Mouse (Mus musculus): ENCODE measurements around the gene Mkrn2.
"Not testable (repeated sequence)": the region's sequence is repeated elsewhere in the genome, so short reads cannot be mapped to it uniquely, and the experiment has no call there.

The Mkrn2 gene

DNA sequence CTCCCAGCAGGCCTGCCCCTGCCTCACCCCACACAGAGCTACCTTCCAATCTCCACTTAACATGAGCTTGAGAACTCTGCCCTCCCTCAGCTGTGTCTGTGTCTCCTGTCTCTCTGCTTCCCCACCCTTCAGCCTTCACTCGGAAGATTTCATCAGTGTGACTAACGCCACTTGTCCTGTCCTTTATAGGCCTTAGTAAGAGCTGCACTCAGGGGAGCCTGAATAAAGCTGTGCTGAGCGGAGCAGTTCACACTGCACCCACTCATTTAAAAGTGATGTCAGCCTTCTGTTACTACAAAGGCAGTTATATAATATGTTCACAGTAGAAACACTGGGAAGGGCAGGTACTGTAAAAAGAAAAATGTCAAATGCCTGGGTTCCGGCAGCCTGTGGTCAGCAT is 5.7 kb downstream of the Mkrn2 start:
- DNase-seq (ENCODE audit: low spot score in 2 of 2) = peak; percentile 39 to 61

DNA sequence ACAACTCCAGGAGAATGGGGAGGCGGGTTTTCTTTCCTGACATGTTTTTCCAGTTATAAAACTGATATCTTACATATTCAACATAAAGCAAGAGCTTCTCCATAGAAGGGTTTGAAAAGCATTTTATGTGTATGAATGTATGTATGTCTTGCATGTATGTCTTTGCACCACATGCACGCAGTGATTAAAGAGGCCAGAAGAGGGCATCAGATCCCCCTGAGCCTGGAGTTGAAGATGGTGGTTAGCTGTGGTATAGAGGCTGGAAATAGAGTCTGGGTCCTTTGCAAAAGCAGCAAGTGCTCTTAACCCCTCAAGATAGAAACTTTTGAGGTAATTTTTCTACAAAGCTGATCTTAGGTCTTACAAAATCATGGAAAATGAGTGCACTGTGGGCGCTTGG is 7.4 kb downstream of the Mkrn2 start:
- DNase-seq (ENCODE audit: low spot score in 2 of 2) = no peak

DNA sequence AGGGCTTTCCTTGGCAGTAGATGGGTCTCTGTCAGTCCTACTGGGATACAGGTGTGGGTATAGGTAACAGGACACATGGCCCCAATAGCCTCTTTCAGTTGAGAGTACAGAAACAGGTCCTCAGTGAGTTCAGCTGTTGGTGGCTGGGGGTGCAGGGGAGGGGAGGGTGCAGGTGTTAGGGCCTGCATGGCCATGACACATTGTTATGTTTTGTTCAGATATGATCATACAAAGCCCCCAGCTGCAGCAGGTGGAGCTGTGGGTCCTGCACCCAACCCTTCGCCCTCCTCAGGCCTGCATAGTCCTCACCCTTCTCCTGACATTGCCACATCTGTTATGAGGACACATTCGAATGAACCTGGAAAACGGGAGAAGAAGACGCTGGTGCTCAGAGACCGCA is 8.6 kb downstream of the Mkrn2 start:
- DNase-seq (ENCODE audit: low spot score in 2 of 2) = no peak

DNA sequence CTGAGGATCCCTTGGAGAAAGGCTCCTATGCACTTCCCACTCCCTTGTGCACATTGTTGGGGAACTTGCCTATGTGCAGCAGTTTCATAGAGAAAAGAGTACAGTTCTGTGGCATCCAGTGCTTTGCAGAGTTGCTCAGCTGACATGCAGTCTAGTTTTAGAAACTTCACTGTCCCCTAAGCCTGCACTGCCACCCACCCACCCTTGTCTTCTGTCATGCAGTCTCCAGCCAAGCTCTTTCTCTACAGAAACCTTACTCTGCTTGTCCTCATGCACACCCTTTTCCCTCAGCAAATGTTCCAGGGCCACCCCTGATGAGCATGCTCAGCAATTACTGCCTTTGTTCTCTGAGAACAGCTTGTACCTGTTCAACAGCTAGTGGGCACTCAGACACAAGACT is 12.1 kb downstream of the Mkrn2 start:
- peak; percentile 32 to 59 for DNase-seq (ENCODE audit: low spot score in 2 of 2)

DNA sequence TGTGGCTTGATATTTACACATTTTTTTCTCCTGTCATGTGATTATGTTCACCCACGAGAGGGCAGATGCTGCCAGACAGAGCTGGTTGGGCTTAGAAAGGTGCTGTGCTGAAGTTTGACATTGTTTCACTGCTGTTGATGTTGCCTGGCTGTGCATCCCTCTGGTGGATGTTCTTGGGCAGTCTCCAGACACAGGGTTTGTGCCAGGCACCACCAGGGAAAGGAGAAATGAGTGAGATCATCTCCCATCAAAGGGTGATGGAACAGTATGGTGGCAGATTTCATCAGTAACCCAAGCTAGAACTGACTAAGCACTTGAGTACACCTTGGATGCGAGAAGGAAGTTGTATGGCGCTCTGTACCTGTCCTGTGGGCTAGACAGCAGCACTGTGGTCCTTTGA is 14.3 kb downstream of the Mkrn2 start:
- DNase-seq (ENCODE audit: low spot score in 2 of 2) = no peak

DNA sequence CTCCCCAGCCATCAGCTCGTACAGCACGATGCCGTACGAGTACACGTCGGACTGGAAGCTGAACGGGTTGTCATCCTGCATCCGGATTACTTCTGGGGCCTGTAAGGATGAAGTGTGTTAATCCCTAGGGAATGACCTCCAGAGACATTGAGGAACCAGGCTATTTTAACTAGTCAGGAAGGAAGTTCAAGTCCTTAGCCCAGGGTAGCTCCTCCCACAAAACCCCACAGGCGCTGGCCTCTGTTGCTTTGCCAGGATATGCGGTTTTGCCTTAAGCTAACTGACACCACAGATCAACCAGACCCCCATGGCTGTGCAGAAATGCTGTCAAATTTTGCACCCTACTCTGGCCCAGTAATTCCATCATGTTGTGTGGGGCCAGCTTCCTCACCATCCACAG is 18.1 kb downstream of the Mkrn2 start:
- DNase-seq (ENCODE audit: low spot score in 2 of 2) = no peak

DNA sequence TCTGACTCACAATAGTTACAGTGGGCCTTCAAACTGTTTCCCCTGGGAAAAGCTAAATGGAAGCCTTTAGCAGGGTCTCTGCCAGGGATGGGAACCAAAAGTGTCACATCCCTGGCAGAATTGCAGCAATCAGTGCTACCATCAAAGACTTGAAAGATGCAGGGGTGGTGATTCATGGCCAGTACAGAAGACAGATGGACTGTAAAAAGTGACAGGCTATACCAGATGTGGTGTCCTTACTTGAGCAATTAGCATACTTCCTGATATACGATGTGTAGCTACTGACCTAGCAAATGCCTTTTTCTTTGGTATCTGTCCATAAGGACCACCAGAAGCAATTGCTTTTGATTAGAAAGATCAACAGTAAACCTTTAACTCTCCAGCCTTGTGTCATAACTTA is 19.2 kb downstream of the Mkrn2 start:
- no peak for DNase-seq (ENCODE audit: low spot score in 2 of 2)

DNA sequence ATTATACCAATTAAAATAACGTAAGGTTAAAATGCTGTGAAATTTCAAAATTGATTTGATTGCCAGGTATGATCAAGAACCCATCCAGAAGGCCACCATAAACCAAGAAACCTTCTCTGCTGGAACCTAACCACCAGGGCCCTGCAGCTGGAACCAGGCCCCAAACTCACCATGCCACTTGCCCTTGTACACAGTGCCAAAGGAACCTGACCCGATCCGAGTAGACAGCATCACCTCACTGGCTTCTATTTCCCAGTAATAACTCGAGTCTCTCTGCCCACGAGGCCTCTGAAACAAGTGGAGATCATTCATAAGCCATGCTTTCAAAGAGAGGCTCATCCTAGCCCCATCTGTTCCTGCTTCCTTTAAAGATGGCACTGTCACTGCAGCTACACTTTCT is 24.4 kb downstream of the Mkrn2 start:
- no peak for DNase-seq (ENCODE audit: low spot score in 2 of 2)

DNA sequence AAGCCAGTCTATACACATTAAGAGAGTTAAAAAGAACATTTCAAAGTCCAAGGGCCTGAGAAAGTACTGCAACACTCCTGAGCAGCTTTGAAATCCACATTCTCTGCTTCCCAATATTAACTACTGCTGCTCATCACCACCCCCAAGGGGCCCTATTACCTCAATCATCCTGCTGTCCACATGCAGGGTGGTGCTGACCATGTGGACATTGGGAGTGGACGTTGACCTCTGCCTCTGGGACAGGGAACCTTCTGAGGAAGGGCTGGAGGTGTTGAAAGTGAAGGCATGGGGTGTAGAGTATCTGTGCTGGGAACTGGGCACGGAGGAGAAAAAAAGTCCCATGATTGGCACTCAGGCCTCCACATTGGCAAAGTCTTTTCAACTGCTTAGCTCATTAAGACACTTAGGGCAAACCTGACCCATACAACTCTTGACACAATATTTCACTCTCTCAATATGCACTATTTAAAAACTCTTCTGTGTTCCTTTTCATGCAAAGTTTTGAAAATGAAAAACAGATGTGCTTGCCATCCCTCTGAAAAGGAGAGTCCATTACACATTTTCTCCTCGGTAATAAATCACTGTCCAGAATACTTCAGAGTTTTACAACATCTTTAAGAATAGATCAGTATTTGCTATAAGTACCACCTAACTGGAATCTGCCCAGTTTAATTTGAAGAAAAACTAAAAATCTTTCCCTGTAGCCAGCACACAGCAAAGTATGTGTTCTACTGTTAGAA is 29.5 kb downstream of the Mkrn2 start:
- DNase-seq (ENCODE audit: low spot score in 2 of 2) = no peak

DNA sequence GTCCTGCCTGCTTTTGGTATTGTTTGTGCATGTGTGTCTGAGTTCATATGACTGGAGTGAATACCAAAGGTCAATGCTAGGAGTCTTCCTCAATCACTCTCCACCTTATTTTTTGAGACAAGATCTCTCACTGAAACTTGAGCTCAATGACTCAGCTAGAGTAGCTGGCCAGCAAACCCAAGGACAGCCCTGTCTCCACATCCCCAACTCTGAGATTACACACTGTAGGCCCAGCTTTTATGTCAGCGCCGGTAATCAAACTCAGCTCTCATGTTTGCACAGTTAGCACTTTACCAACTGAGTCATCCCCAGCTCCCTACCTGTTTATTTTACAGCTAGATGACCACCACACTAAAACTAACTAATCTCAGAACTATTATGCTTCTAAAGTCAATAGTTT is 32.3 kb downstream of the Mkrn2 start:
- no peak for DNase-seq (ENCODE audit: low spot score in 2 of 2)

DNA sequence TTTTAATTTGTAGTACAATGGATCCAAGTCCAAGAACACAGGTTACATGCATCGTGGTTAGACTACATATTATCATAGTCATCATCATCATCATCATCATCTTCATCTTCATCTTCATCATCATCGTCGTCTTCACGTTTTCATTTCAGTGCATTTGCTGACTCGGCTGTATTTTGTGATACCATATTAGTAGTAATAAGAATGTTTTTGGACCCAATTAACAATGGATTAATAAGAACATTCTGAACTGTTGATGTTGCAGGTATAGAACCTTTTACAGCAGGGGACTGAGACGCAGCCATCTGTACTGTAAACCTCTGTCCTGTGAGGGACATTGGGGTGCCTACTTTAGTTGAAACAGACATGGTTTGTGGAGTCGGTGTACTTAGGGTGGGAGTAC is 36.5 kb downstream of the Mkrn2 start:
- not testable (repeated sequence) for DNase-seq (ENCODE audit: low spot score in 2 of 2)

DNA sequence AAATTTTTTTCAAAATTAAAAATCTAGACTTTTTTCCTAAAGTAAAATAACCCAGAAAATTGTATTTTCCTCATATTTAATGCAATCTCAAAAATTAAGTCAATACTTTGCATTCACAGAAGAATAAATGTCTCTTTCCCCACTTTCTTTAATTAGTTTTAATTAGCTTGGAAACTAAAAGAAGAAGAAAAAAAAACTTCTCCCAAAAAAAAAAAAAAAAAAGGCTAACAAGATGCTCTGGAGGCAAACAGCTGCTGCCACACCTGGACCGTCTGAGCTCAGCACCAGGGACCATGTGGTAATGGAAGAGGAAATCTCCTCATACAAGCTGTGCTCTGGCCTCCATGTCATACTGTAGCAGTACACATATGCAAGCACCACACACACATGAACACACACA is 41.6 kb downstream of the Mkrn2 start:
- DNase-seq (ENCODE audit: low spot score in 2 of 2) = no peak

DNA sequence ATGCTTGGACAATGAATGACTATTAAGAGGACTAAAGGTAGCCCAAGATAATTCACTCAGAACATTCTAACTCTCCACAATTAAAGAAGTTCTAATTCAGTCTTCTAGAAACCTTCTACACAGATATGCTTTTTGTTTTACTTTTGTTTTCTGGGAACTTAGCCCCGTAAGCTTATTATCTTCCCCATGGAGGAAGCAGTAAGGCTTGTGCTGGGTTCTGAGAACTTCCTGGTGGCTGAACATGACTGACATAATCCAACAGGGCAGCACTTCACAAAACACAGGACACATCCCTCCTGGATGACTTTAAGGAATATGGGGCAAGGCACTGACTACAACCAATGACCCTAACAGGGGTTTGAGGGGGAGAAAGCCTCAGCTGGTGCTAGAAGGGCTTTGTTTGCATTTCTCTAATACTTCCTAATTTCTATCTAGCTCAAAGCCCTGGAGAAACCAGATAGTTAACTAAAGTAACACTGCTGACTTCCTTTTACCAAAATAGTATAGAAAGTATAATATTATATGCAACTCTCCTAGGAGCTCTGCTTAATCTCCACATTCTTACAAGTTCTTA is 48.2 kb downstream of the Mkrn2 start:
- no peak for DNase-seq (ENCODE audit: low spot score in 2 of 2)

DNA sequence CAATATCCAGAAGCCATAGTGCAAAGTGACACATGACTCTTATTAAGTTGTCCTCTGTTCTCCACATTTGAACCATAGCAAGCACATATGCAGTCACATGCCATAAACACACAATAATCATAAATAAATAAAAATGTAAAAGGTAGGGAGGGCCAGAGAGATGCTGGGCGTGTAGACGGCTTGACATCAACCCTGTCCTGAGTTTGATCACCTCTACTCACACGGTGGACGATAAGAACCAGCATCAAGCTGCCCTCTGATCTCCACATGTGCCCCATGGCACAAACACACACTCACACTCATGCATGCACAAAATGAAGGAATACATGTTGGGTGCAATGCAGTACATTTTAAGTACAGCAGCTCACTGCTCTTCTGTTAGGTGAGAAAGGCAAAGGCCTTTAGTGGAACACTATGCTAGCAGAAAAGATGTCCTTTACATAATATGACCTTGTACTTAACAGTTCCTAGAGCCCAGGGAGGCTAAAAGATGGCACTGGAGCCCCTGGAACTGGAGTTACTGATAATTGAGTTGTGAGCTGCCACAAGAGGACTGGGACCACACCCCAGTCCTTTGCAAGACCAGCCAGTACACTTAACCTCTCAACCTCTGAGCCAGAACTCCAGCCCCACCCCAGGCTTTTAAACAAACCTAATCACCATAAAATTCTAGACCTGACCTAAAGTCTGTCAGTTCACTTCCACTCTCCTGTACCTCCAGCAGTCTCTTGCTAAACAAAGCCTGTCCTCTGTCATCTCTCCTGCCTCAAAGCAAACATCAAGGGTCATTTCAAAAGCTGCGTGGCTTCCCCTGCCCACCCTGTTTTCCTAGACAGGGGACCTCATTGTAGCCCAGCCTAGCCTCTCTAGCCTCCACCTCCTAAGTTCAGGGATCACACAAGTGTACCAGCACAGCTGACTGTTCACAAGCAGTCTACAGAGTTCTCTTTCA is 49.0 kb downstream of the Mkrn2 start:
- DNase-seq (ENCODE audit: low spot score in 2 of 2) = no peak

DNA sequence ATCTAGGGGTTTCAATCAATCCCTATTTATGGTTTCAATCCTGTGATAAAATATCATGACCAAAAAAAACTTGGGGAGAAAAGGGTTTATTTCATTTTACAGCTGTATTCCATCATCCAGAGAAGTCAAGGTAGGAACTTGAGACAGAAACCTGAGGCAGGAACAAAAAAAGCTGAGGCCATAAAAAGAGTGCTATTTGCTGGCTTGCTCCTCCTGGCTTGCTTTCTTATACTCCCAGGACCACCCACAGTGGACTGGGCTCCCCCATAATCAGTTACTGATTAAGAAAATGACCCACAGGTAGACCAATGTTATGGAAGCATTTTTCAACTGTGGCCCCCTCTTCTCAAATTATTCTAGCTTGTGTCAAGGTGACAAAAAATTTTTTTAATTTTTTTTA is 50.0 kb downstream of the Mkrn2 start:
- DNase-seq (ENCODE audit: low spot score in 2 of 2) = no peak

DNA sequence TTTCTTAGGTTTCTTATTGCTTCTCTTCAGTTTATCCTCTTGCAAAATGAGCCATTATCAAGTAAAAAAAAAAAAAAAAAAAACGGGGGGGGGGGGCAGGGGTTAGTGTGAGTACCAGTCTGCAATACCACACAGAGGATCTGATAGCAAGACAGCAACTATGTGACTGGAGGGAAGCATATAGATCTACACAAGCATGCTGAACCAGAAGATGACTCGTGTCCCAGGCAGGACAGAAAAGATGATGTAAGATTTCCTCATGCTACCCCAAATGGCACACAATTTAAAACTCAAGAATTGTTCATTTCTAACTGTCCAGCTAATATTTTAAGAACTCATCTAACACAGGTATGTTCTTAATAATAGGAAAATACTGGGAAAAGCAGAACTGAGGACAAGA is 52.2 kb downstream of the Mkrn2 start:
- no peak for DNase-seq (ENCODE audit: low spot score in 2 of 2)

DNA sequence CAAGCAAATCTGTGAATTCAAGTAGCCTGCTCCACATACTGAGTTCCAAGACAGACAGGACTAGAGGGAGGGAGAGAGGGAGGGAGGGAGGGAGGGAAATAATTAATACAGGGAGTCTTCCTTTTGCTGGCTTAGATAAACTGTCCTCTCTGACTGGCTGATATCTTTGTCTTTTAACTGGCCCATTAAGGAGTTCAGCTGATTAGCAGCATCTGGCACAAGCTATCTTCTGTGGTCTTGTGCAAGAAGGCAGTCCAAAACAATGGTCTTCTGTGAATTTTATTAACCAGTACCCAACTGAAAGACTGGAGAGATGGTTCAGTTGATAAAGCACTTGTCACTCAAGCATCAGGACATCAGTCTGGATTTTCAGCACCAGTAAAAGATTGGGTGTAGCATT is 57.1 kb downstream of the Mkrn2 start:
- no peak for DNase-seq (ENCODE audit: low spot score in 2 of 2)

DNA sequence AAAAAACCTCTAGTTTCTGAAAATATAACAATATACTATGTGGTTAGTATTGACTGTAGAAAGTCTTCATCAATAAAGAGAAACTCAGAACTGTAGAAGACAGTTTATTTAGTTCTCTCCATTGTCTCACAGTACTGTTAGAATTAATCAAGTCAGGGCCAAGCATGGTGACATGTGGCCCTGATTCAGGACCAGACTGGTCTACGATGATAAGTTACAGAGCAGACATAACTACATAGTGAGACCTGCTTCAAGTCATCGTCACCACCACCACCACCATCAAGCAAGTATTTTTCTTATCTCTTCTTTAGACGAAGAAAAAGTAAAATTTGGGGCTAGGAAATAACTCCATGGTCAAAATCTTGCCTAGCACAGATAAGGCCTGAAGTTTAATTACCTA is 62.6 kb downstream of the Mkrn2 start:
- DNase-seq (ENCODE audit: low spot score in 2 of 2) = no peak

DNA sequence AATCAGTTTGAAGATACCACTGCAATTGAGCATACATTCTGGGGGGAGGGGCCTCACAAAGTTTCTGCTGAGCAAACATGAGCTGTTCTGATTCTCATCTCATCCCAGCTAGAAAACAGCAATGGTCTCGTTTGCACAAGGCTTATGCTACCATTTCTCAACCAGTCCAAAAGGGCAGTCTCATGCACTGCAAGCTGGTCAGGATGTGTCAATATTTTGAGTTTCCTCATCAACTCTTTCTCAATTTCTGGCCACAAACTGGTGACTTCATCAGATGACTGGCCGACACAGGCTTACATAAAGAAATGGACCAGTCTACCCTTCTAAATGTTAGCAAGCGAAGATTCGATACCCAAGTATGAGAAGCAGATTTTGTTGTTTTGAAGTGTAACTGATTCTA is 64.9 kb downstream of the Mkrn2 start:
- no peak for DNase-seq (ENCODE audit: low spot score in 2 of 2)
